Mouse (Mus musculus) inflammation-experienced regulatory T-cells, adult 6 months (primary cell): Measurements from ENCODE around the gene Bbs1. TPM values are rescaled to one million over a fixed set of nuclear protein-coding genes. Genes with fewer than 3 reads are reported as not detected.
"Not testable (repeated sequence)": the region's sequence is repeated elsewhere in the genome, so short reads cannot be mapped to it uniquely, and the experiment has no call there.

Source experiments
- ATAC-seq: one replicate; pipeline ENCODE4 v1.8.0; 2017
- polyA plus RNA-seq, 3 experiments: library from polyadenylated mRNA; unstranded; fragments of 100-300 nt; shearing (Covaris generic); gene quantifications; one replicate each; pipeline ENCODE4 v1.2.1; 2017

Gene Bbs1
- polyA plus RNA-seq: 1 to 10 TPM in 1 of 3 experiments, under 1 TPM in 1, not detected in 1; 0.41 to 1.0 TPM

- ATAC-seq: peak; percentile 96
These were observed at the start of gene Bbs1 for GRCm38 (mm10) chr19:4905979-4906794. TSS of gene Bbs1 (minus strand) at chr19:4906628.

GRCm38 (mm10) chr19:4948641-4949040 is 42.2 kb upstream of the Bbs1 start:
- ATAC-seq: not testable (repeated sequence)

- ATAC-seq: no peak
These were observed 39.1 kb upstream of the Bbs1 start for GRCm38 (mm10) chr19:4945540-4945939.

- no peak for ATAC-seq
These were observed 36.8 kb upstream of the Bbs1 start for GRCm38 (mm10) chr19:4943253-4943588.

GRCm38 (mm10) chr19:4942551-4943252 is 36.3 kb upstream of the Bbs1 start, which contains the start of gene Peli3:
TSS of gene Peli3 (minus strand) at chr19:4943127.
- ATAC-seq: peak; percentile 74

- no peak for ATAC-seq
These were observed 31.2 kb upstream of the Bbs1 start for GRCm38 (mm10) chr19:4937444-4938310.

- no peak for ATAC-seq
These were observed 30.5 kb upstream of the Bbs1 start for GRCm38 (mm10) chr19:4936896-4937295.

- ATAC-seq: no peak
These were observed 22.4 kb upstream of the Bbs1 start for GRCm38 (mm10) chr19:4928781-4929180.

GRCm38 (mm10) chr19:4927904-4928531 is 21.6 kb upstream of the Bbs1 start, which contains the start of gene Dpp3:
TSS of gene Dpp3 (minus strand) at chr19:4928287.
- peak; percentile 100 for ATAC-seq

- no peak for ATAC-seq
These were observed 18.9 kb upstream of the Bbs1 start for GRCm38 (mm10) chr19:4925121-4925860.

- no peak for ATAC-seq
These were observed 13.2 kb upstream of the Bbs1 start for GRCm38 (mm10) chr19:4919652-4920051.

- no peak for ATAC-seq
These were observed 10.4 kb upstream of the Bbs1 start for GRCm38 (mm10) chr19:4916827-4917226.

- ATAC-seq: no peak
These were observed 9.6 kb upstream of the Bbs1 start for GRCm38 (mm10) chr19:4915924-4916603.

- no peak for ATAC-seq
These were observed 2.9 kb upstream of the Bbs1 start for GRCm38 (mm10) chr19:4909376-4909775.

- no peak for ATAC-seq
These were observed 1.7 kb upstream of the Bbs1 start for GRCm38 (mm10) chr19:4908107-4908506.

GRCm38 (mm10) chr19:4899888-4900287 is 6.5 kb downstream of the Bbs1 start:
- no peak for ATAC-seq

- no peak for ATAC-seq
These were observed 7.5 kb downstream of the Bbs1 start for GRCm38 (mm10) chr19:4898972-4899371.

GRCm38 (mm10) chr19:4896780-4897520 is 9.5 kb downstream of the Bbs1 start:
- ATAC-seq: no peak

- no peak for ATAC-seq
These were observed 14.6 kb downstream of the Bbs1 start for GRCm38 (mm10) chr19:4891798-4892197.

GRCm38 (mm10) chr19:4889791-4890190 is 16.6 kb downstream of the Bbs1 start:
- ATAC-seq: no peak
